Mouse (Mus musculus): ENCODE data around the gene Mns1.

GRCm38 (mm10) chr9:72437822-72438701, at the start of gene Mns1:
- TF ChIP-seq POLR2A (IDR thresholded peaks at IDR 0.05; ENCODE audit: control insufficient read depth, low read depth, low read length): peak; percentile 95
- TF ChIP-seq CTCF (IDR thresholded peaks at IDR 0.05; ENCODE audit: control insufficient read depth, insufficient read depth, insufficient replicate concordance, low read depth, low read length): no peak

Measured in testis, adult 2 months (tissue).